Mouse (Mus musculus): ENCODE results near the gene Arl8a. TPM values are rescaled to one million over a fixed set of nuclear protein-coding genes. Genes with fewer than 3 reads are reported as not detected.

Gene Arl8a
- polyA plus RNA-seq, 1 experiment from 2014 or later: 68.8 TPM

- Histone ChIP-seq H3K9me3 (ENCODE audit: control insufficient read depth) (no peaks in the 10 kb centered on the region), H3K27me3 (replicated peaks; ENCODE audit: control insufficient read depth, insufficient read depth, low read length) (no peaks in the 10 kb centered on the region), H3K9ac (ENCODE audit: low read depth, low read length) (no peak overlapping the region), H3K4me1 (replicated peaks; ENCODE audit: control insufficient read depth, insufficient read depth, low read length) (no peaks in the 10 kb centered on the region), H3K4me3 (ENCODE audit: low read depth, low read length) (no peak overlapping the region), H3K36me3 (ENCODE audit: control insufficient read depth, insufficient read depth) (peaks cover 18% of the 10 kb centered on the region), H3K4me2 (replicated peaks; ENCODE audit: low read depth) (no peak overlapping the region), H3K27ac (ENCODE audit: low read depth, low read length) (no peak overlapping the region)
- TF ChIP-seq CTCF (IDR thresholded peaks at IDR 0.05; ENCODE audit: low read depth): no peak
- WGBS: 79% methylated on average over 11 of the region's 11 CpGs
- ATAC-seq: no peak
Measured at GRCm38 (mm10) chr1:135159556-135160123, 13.0 kb downstream of the Arl8a start.

- no peak for ATAC-seq
- H3K9me3 ChIP-seq (ENCODE audit: control insufficient read depth): no peaks in the 10 kb centered on the region
- no peaks in the 10 kb centered on the region for H3K27me3 ChIP-seq (replicated peaks; ENCODE audit: control insufficient read depth, insufficient read depth, low read length)
- H3K36me3 ChIP-seq (ENCODE audit: control insufficient read depth, insufficient read depth): peaks cover 12% of the 10 kb centered on the region
- no peaks in the 10 kb centered on the region for H3K4me1 ChIP-seq (replicated peaks; ENCODE audit: control insufficient read depth, insufficient read depth, low read length)
- TF ChIP-seq CTCF (IDR thresholded peaks at IDR 0.05; ENCODE audit: low read depth): no peak
- no peak overlapping the region for H3K4me3 ChIP-seq (ENCODE audit: low read depth, low read length)
- H3K27ac ChIP-seq (ENCODE audit: low read depth, low read length): no peak overlapping the region
- no peak overlapping the region for H3K9ac ChIP-seq (ENCODE audit: low read depth, low read length)
- H3K4me2 ChIP-seq (replicated peaks; ENCODE audit: low read depth): no peak overlapping the region
- WGBS: 82% methylated on average over 13 of the region's 13 CpGs
Measured at GRCm38 (mm10) chr1:135160411-135161050, 13.9 kb downstream of the Arl8a start.

GRCm38 (mm10) chr1:135162720-135163119 is 16.1 kb downstream of the Arl8a start:
- no peak overlapping the region for H3K4me2 ChIP-seq (replicated peaks; ENCODE audit: low read depth)
- no peak overlapping the region for H3K9ac ChIP-seq (ENCODE audit: low read depth, low read length)
- no peak overlapping the region for H3K27ac ChIP-seq (ENCODE audit: low read depth, low read length)
- H3K9me3 ChIP-seq (ENCODE audit: control insufficient read depth): no peaks in the 10 kb centered on the region
- TF ChIP-seq CTCF (IDR thresholded peaks at IDR 0.05; ENCODE audit: low read depth): no peak
- no peaks in the 10 kb centered on the region for H3K4me1 ChIP-seq (replicated peaks; ENCODE audit: control insufficient read depth, insufficient read depth, low read length)
- no peaks in the 10 kb centered on the region for H3K36me3 ChIP-seq (ENCODE audit: control insufficient read depth, insufficient read depth)
- 63% methylated on average over 6 of the region's 6 CpGs for WGBS
- H3K27me3 ChIP-seq (replicated peaks; ENCODE audit: control insufficient read depth, insufficient read depth, low read length): no peaks in the 10 kb centered on the region
- H3K4me3 ChIP-seq (ENCODE audit: low read depth, low read length): no peak overlapping the region
- no peak for ATAC-seq

- no peak within 1 kb of the TSS for H3K4me2 ChIP-seq (replicated peaks; ENCODE audit: low read depth)
- H3K9me3 ChIP-seq (ENCODE audit: control insufficient read depth): no peaks in the 10 kb centered on the region
- WGBS: 75% methylated on average over 11 of the region's 11 CpGs
- H3K36me3 ChIP-seq (ENCODE audit: control insufficient read depth, insufficient read depth): no peaks in the 10 kb centered on the region
- H3K27ac ChIP-seq (ENCODE audit: low read depth, low read length): no peak within 1 kb of the TSS
- peaks cover 9% of the 10 kb centered on the region; the same call in 1 of the 2 replicates for H3K4me1 ChIP-seq (replicated peaks; ENCODE audit: control insufficient read depth, insufficient read depth, low read length)
- no peak for ATAC-seq
- no peak within 1 kb of the TSS for H3K4me3 ChIP-seq (ENCODE audit: low read depth, low read length)
- H3K9ac ChIP-seq (ENCODE audit: low read depth, low read length): no peak within 1 kb of the TSS
- TF ChIP-seq CTCF (IDR thresholded peaks at IDR 0.05; ENCODE audit: low read depth): peak; percentile 47
- H3K27me3 ChIP-seq (replicated peaks; ENCODE audit: control insufficient read depth, insufficient read depth, low read length): no peaks in the 10 kb centered on the region
Measured at GRCm38 (mm10) chr1:135167435-135167834, 20.8 kb downstream of the Arl8a start, which contains the start of gene Gpr37l1. Gene Gpr37l1 (minus strand): TSS chr1:135167681.

GRCm38 (mm10) chr1:135168453-135169200 is 22.0 kb downstream of the Arl8a start:
- WGBS: 74% methylated on average over 10 of the region's 10 CpGs
- no peak for TF ChIP-seq CTCF (IDR thresholded peaks at IDR 0.05; ENCODE audit: low read depth)
- no peak overlapping the region for H3K4me2 ChIP-seq (replicated peaks; ENCODE audit: low read depth)
- no peaks in the 10 kb centered on the region for H3K9me3 ChIP-seq (ENCODE audit: control insufficient read depth)
- H3K27me3 ChIP-seq (replicated peaks; ENCODE audit: control insufficient read depth, insufficient read depth, low read length): no peaks in the 10 kb centered on the region
- H3K4me1 ChIP-seq (replicated peaks; ENCODE audit: control insufficient read depth, insufficient read depth, low read length): peaks cover 9% of the 10 kb centered on the region; the same call in 1 of the 2 replicates
- no peak for ATAC-seq
- H3K9ac ChIP-seq (ENCODE audit: low read depth, low read length): no peak overlapping the region
- H3K4me3 ChIP-seq (ENCODE audit: low read depth, low read length): no peak overlapping the region
- H3K27ac ChIP-seq (ENCODE audit: low read depth, low read length): no peak overlapping the region
- no peaks in the 10 kb centered on the region for H3K36me3 ChIP-seq (ENCODE audit: control insufficient read depth, insufficient read depth)

- Histone ChIP-seq H3K36me3 (ENCODE audit: control insufficient read depth, insufficient read depth) (no peaks in the 10 kb centered on the region), H3K4me3 (ENCODE audit: low read depth, low read length) (no peak overlapping the region), H3K9me3 (ENCODE audit: control insufficient read depth) (no peaks in the 10 kb centered on the region), H3K9ac (ENCODE audit: low read depth, low read length) (no peak overlapping the region), H3K27me3 (replicated peaks; ENCODE audit: control insufficient read depth, insufficient read depth, low read length) (no peaks in the 10 kb centered on the region), H3K27ac (ENCODE audit: low read depth, low read length) (no peak overlapping the region), H3K4me2 (replicated peaks; ENCODE audit: low read depth) (no peak overlapping the region), H3K4me1 (replicated peaks; ENCODE audit: control insufficient read depth, insufficient read depth, low read length) (peaks cover 9% of the 10 kb centered on the region; the same call in 1 of the 2 replicates)
- WGBS: 36% methylated on average over 12 of the region's 12 CpGs
- no peak for TF ChIP-seq CTCF (IDR thresholded peaks at IDR 0.05; ENCODE audit: low read depth)
- ATAC-seq: no peak
Measured at GRCm38 (mm10) chr1:135169556-135170224, 23.1 kb downstream of the Arl8a start.
